ENCODE assay signal across 12 mouse cellular contexts in the genomic region with DNA sequence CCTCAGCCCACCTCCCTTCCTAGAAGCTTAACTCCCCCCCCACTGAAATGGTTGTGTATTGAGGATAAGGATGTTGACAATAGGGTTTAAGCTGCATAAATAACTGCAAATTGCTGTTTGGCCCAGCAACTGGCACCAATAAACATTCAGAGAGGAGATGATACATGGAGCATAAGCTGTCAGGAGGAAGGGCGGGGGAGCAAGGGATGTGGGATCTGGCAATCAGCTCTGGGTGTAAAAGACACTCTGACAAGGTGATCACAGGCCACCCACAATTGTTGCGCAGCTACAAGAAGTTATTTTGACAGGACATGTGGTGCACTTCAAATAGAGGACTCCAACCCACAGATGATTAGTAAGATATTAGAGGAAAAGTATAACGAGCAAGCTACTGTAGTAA.
"Had no signal": no experiment of that assay in that cellular context is flagged by ENCODE, and none has a peak within 500 bp of the region (broad histone marks: within the 10 kb centered on the region; RNA-seq: fewer than 3 reads in every experiment).

No protein-coding gene starts in this region.

- H3K9ac ChIP-seq: limb, embryonic 13.5 days; liver, embryonic 14.5 days; neural tube, embryonic 12.5 days had no signal

- H3K27ac ChIP-seq: limb, embryonic 13.5 days; liver, embryonic 14.5 days; neural tube, embryonic 12.5 days; stomach, postnatal 0 days had no signal

- DNase-seq: kidney, adult 8-10 months; kidney, postnatal 36 days; left cerebral cortex, postnatal 4 days; lung, adult 18-20 months; right cerebral cortex, postnatal 14 days; thymus, adult 18-20 months; thymus, postnatal 14 days had no signal

- H3K9me3 ChIP-seq: limb, embryonic 13.5 days; neural tube, embryonic 12.5 days had no signal

- H3K27me3 ChIP-seq: limb, embryonic 13.5 days; neural tube, embryonic 12.5 days had no signal

- H3K4me2 ChIP-seq: limb, embryonic 13.5 days; neural tube, embryonic 12.5 days had no signal

- H3K4me1 ChIP-seq: limb, embryonic 13.5 days; neural tube, embryonic 12.5 days had no signal

- ATAC-seq: intestine, embryonic 16.5 days had no signal

- H3K36me3 ChIP-seq: limb, embryonic 13.5 days; neural tube, embryonic 12.5 days had no signal

- H3K4me3 ChIP-seq: limb, embryonic 13.5 days; neural tube, embryonic 12.5 days had no signal
